Mouse (Mus musculus): ENCODE results near the gene Slbp. TPM values are rescaled to one million over a fixed set of nuclear protein-coding genes. Genes with fewer than 3 reads are reported as not detected.
A peak's percentile ranks its signal among the peaks of the same experiment; 100 is the strongest.

Gene Slbp
- total RNA-seq, 2 experiments from 2014 or later = 20.5 to 21.5 TPM

GRCm38 (mm10) chr5:33689852-33690645, 37.7 kb upstream of the Slbp start:
- DNase-seq (ENCODE audit: low spot score in 2 of 2) = no peak
- peak overlapping the region; percentile 67; the same call in 1 of the 2 replicates for H3K27ac ChIP-seq
- H3K4me3 ChIP-seq = no peak overlapping the region
- no peak for TF ChIP-seq CTCF (conservative IDR thresholded peaks at IDR 0.05)

GRCm38 (mm10) chr5:33689221-33689844, 37.0 kb upstream of the Slbp start:
- TF ChIP-seq CTCF (conservative IDR thresholded peaks at IDR 0.05) = no peak
- peak overlapping the region; percentile 67 for H3K27ac ChIP-seq
- no peak for DNase-seq (ENCODE audit: low spot score in 2 of 2)
- H3K4me3 ChIP-seq = no peak overlapping the region

GRCm38 (mm10) chr5:33688278-33689220, 36.2 kb upstream of the Slbp start:
- DNase-seq (ENCODE audit: low spot score in 2 of 2) = no peak
- no peak for TF ChIP-seq CTCF (conservative IDR thresholded peaks at IDR 0.05)
- no peak overlapping the region for H3K4me3 ChIP-seq
- peak overlapping the region; percentile 67 for H3K27ac ChIP-seq

GRCm38 (mm10) chr5:33687142-33687541, 34.8 kb upstream of the Slbp start:
- Histone ChIP-seq H3K27ac (no peak overlapping the region), H3K4me3 (no peak overlapping the region)
- no peak for DNase-seq (ENCODE audit: low spot score in 2 of 2)
- no peak for TF ChIP-seq CTCF (conservative IDR thresholded peaks at IDR 0.05)

- TF ChIP-seq CTCF (conservative IDR thresholded peaks at IDR 0.05) = no peak
- no peak overlapping the region for H3K27ac ChIP-seq
- H3K4me3 ChIP-seq = no peak overlapping the region
- no peak for DNase-seq (ENCODE audit: low spot score in 2 of 2)
Observed at GRCm38 (mm10) chr5:33684932-33685331, 32.6 kb upstream of the Slbp start.

- no peak overlapping the region for H3K27ac ChIP-seq
- TF ChIP-seq CTCF (conservative IDR thresholded peaks at IDR 0.05) = peak; percentile 85
- H3K4me3 ChIP-seq = no peak overlapping the region
- peak; percentile 40 to 51 for DNase-seq (ENCODE audit: low spot score in 2 of 2)
Observed at GRCm38 (mm10) chr5:33683897-33684652, 31.7 kb upstream of the Slbp start.

- H3K27ac ChIP-seq = no peak overlapping the region
- no peak for TF ChIP-seq CTCF (conservative IDR thresholded peaks at IDR 0.05)
- no peak overlapping the region for H3K4me3 ChIP-seq
- DNase-seq (ENCODE audit: low spot score in 2 of 2) = no peak
Observed at GRCm38 (mm10) chr5:33682963-33683362, 30.6 kb upstream of the Slbp start.

- Histone ChIP-seq H3K27ac (no peak overlapping the region), H3K4me3 (no peak overlapping the region)
- no peak for TF ChIP-seq CTCF (conservative IDR thresholded peaks at IDR 0.05)
- no peak for DNase-seq (ENCODE audit: low spot score in 2 of 2)
Observed at GRCm38 (mm10) chr5:33681611-33682388, 29.4 kb upstream of the Slbp start.

GRCm38 (mm10) chr5:33681044-33681443, 28.7 kb upstream of the Slbp start:
- DNase-seq (ENCODE audit: low spot score in 2 of 2) = no peak
- H3K4me3 ChIP-seq = no peak overlapping the region
- no peak overlapping the region for H3K27ac ChIP-seq
- no peak for TF ChIP-seq CTCF (conservative IDR thresholded peaks at IDR 0.05)

GRCm38 (mm10) chr5:33678244-33678643, 25.9 kb upstream of the Slbp start:
- no peak for DNase-seq (ENCODE audit: low spot score in 2 of 2)
- Histone ChIP-seq H3K4me3 (no peak overlapping the region), H3K27ac (no peak overlapping the region)
- no peak for TF ChIP-seq CTCF (conservative IDR thresholded peaks at IDR 0.05)

- no peak overlapping the region for H3K27ac ChIP-seq
- peak; percentile 58 to 63 for DNase-seq (ENCODE audit: low spot score in 2 of 2)
- no peak overlapping the region for H3K4me3 ChIP-seq
- peak; percentile 89 for TF ChIP-seq CTCF (conservative IDR thresholded peaks at IDR 0.05)
Observed at GRCm38 (mm10) chr5:33675964-33676363, 23.6 kb upstream of the Slbp start.

All from layer of hippocampus, adult 2 months (tissue).